Mouse (Mus musculus): Measurements from ENCODE around the gene Gstz1. TPM values are rescaled to one million over a fixed set of nuclear protein-coding genes. Genes with fewer than 3 reads are reported as not detected.

Gene Gstz1
- polyA plus RNA-seq, 1 experiment: 2.2 TPM

- peaks cover 35% of the 10 kb centered on the region for H3K9me3 ChIP-seq
- no peaks in the 10 kb centered on the region for H3K27me3 ChIP-seq (replicated peaks)
- peaks cover 58% of the 10 kb centered on the region for H3K36me3 ChIP-seq (replicated peaks; ENCODE audit: low read length)
- no peak overlapping the region for H3K4me3 ChIP-seq (replicated peaks)
- no peak for TF ChIP-seq FLI1 (IDR thresholded peaks at IDR 0.05; ENCODE audit: low read length)
- peaks cover 34% of the 10 kb centered on the region for H3K4me1 ChIP-seq
Observed at GRCm38 (mm10) chr12:87157361-87157760, 10.4 kb downstream of the Gstz1 start.

- TF ChIP-seq FLI1 (IDR thresholded peaks at IDR 0.05; ENCODE audit: low read length): no peak
- TF ChIP-seq GATA1 (IDR thresholded peaks at IDR 0.05; ENCODE audit: borderline replicate concordance, low read length): no peak
- Histone ChIP-seq H3K4me3 (replicated peaks) (no peak overlapping the region), H3K36me3 (replicated peaks; ENCODE audit: low read length) (peaks cover 66% of the 10 kb centered on the region), H3K27me3 (replicated peaks) (no peaks in the 10 kb centered on the region), H3K9me3 (peaks cover 28% of the 10 kb centered on the region), H3K4me1 (peaks cover 41% of the 10 kb centered on the region)
Observed at GRCm38 (mm10) chr12:87158099-87158498, 11.1 kb downstream of the Gstz1 start.

- H3K4me1 ChIP-seq: peaks cover 47% of the 10 kb centered on the region
- H3K36me3 ChIP-seq (replicated peaks; ENCODE audit: low read length): peaks cover 85% of the 10 kb centered on the region
- H3K27me3 ChIP-seq (replicated peaks): no peaks in the 10 kb centered on the region
- H3K4me3 ChIP-seq (replicated peaks): peak overlapping the region; percentile 4
- H3K9me3 ChIP-seq: peaks cover 12% of the 10 kb centered on the region
- TF ChIP-seq FLI1 (IDR thresholded peaks at IDR 0.05; ENCODE audit: low read length): no peak
- TF ChIP-seq GATA1 (IDR thresholded peaks at IDR 0.05; ENCODE audit: borderline replicate concordance, low read length): no peak
Observed at GRCm38 (mm10) chr12:87160310-87160709, 13.3 kb downstream of the Gstz1 start.

- peaks cover 85% of the 10 kb centered on the region for H3K36me3 ChIP-seq (replicated peaks; ENCODE audit: low read length)
- H3K27me3 ChIP-seq (replicated peaks): no peaks in the 10 kb centered on the region
- H3K4me3 ChIP-seq (replicated peaks): no peak overlapping the region
- H3K4me1 ChIP-seq: peaks cover 43% of the 10 kb centered on the region
- H3K9me3 ChIP-seq: peaks cover 7% of the 10 kb centered on the region
- TF ChIP-seq FLI1 (IDR thresholded peaks at IDR 0.05; ENCODE audit: low read length) (no peak), GATA1 (IDR thresholded peaks at IDR 0.05; ENCODE audit: borderline replicate concordance, low read length) (no peak)
Observed at GRCm38 (mm10) chr12:87160815-87161214, 13.8 kb downstream of the Gstz1 start.

GRCm38 (mm10) chr12:87175194-87175946 is 28.4 kb downstream of the Gstz1 start:
- Histone ChIP-seq H3K27me3 (replicated peaks) (no peaks in the 10 kb centered on the region), H3K36me3 (replicated peaks; ENCODE audit: low read length) (peaks cover 65% of the 10 kb centered on the region), H3K9me3 (no peaks in the 10 kb centered on the region), H3K4me1 (peaks cover 22% of the 10 kb centered on the region), H3K4me3 (replicated peaks) (no peak overlapping the region)
- no peak for TF ChIP-seq FLI1 (IDR thresholded peaks at IDR 0.05; ENCODE audit: low read length)
- no peak for TF ChIP-seq GATA1 (IDR thresholded peaks at IDR 0.05; ENCODE audit: borderline replicate concordance, low read length)

GRCm38 (mm10) chr12:87177631-87178030 is 30.7 kb downstream of the Gstz1 start:
- TF ChIP-seq FLI1 (IDR thresholded peaks at IDR 0.05; ENCODE audit: low read length) (no peak), GATA1 (IDR thresholded peaks at IDR 0.05; ENCODE audit: borderline replicate concordance, low read length) (no peak)
- no peaks in the 10 kb centered on the region for H3K27me3 ChIP-seq (replicated peaks)
- H3K4me3 ChIP-seq (replicated peaks): no peak overlapping the region
- H3K4me1 ChIP-seq: peaks cover 22% of the 10 kb centered on the region
- peaks cover 52% of the 10 kb centered on the region for H3K36me3 ChIP-seq (replicated peaks; ENCODE audit: low read length)
- no peaks in the 10 kb centered on the region for H3K9me3 ChIP-seq

GRCm38 (mm10) chr12:87193008-87193407 is 46.0 kb downstream of the Gstz1 start:
- peaks cover 4% of the 10 kb centered on the region for H3K36me3 ChIP-seq (replicated peaks; ENCODE audit: low read length)
- peaks cover 28% of the 10 kb centered on the region for H3K4me1 ChIP-seq
- no peak overlapping the region for H3K4me3 ChIP-seq (replicated peaks)
- TF ChIP-seq FLI1 (IDR thresholded peaks at IDR 0.05; ENCODE audit: low read length) (no peak), GATA1 (IDR thresholded peaks at IDR 0.05; ENCODE audit: borderline replicate concordance, low read length) (no peak)
- H3K9me3 ChIP-seq: no peaks in the 10 kb centered on the region
- no peaks in the 10 kb centered on the region for H3K27me3 ChIP-seq (replicated peaks)

- H3K4me3 ChIP-seq (replicated peaks): no peak overlapping the region
- TF ChIP-seq GATA1 (IDR thresholded peaks at IDR 0.05; ENCODE audit: borderline replicate concordance, low read length) (no peak), FLI1 (IDR thresholded peaks at IDR 0.05; ENCODE audit: low read length) (no peak)
- H3K36me3 ChIP-seq (replicated peaks; ENCODE audit: low read length): no peaks in the 10 kb centered on the region
- H3K27me3 ChIP-seq (replicated peaks): no peaks in the 10 kb centered on the region
- H3K9me3 ChIP-seq: no peaks in the 10 kb centered on the region
- peaks cover 40% of the 10 kb centered on the region for H3K4me1 ChIP-seq
Observed at GRCm38 (mm10) chr12:87195069-87195468, 48.1 kb downstream of the Gstz1 start.

- peaks cover 46% of the 10 kb centered on the region for H3K4me1 ChIP-seq
- H3K36me3 ChIP-seq (replicated peaks; ENCODE audit: low read length): no peaks in the 10 kb centered on the region
- no peak overlapping the region for H3K4me3 ChIP-seq (replicated peaks)
- H3K9me3 ChIP-seq: no peaks in the 10 kb centered on the region
- TF ChIP-seq FLI1 (IDR thresholded peaks at IDR 0.05; ENCODE audit: low read length) (no peak), GATA1 (IDR thresholded peaks at IDR 0.05; ENCODE audit: borderline replicate concordance, low read length) (no peak)
- H3K27me3 ChIP-seq (replicated peaks): no peaks in the 10 kb centered on the region
Observed at GRCm38 (mm10) chr12:87196310-87196709, 49.3 kb downstream of the Gstz1 start.

GRCm38 (mm10) chr12:87198792-87199191 is 51.8 kb downstream of the Gstz1 start:
- TF ChIP-seq FLI1 (IDR thresholded peaks at IDR 0.05; ENCODE audit: low read length) (no peak), GATA1 (IDR thresholded peaks at IDR 0.05; ENCODE audit: borderline replicate concordance, low read length) (no peak)
- no peaks in the 10 kb centered on the region for H3K36me3 ChIP-seq (replicated peaks; ENCODE audit: low read length)
- no peaks in the 10 kb centered on the region for H3K27me3 ChIP-seq (replicated peaks)
- no peaks in the 10 kb centered on the region for H3K9me3 ChIP-seq
- peak overlapping the region; percentile 95 for H3K4me3 ChIP-seq (replicated peaks)
- H3K4me1 ChIP-seq: peaks cover 37% of the 10 kb centered on the region
